Mouse (Mus musculus) lung, postnatal 0 days (tissue): ENCODE results near the gene Abhd17c.

Experiments used
- CTCF ChIP-seq: IDR thresholded peaks from 2 replicates; pipeline ENCODE4 v1.5.1; 2016; ENCODE audit warnings: antibody characterized with exemption, mild to moderate bottlenecking
- EP300 ChIP-seq: IDR thresholded peaks from 2 replicates; pipeline ENCODE4 v1.6.1; 2016; ENCODE audit warnings: antibody characterized with exemption, mild to moderate bottlenecking, control low read depth

DNA sequence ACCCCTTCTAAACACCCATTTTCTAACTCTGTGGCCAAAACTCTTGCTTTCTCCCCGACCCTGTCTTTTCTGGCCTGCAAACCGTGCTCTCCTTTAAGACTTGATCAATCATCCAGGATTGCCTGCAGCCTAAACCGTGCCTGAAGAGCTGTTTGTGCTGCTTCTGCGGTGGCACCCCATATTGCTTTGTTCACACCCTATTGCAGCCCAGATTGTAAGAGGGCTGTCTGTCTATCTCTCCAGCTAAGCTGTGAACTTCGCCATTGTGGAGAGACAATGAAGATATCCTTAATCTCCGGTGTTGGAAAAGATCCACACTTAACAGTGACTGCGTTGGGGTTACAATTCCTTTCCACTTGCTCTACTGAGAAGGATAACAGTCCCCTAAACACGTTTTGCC, 77.4 kb downstream of the Abhd17c start:
- no peak for TF ChIP-seq CTCF
- no peak for TF ChIP-seq EP300
